Mouse (Mus musculus) small intestine, adult 2 months (tissue): ENCODE results near the gene Ccdc34. TPM values are rescaled to one million over a fixed set of nuclear protein-coding genes. Genes with fewer than 3 reads are reported as not detected.

ENCODE experiments used
- H3K27ac ChIP-seq: fragments of 200-500 bp; 2 replicates; pipeline ENCODE4 v1.5.1; 2012; ENCODE audit warnings: low read depth, low read length, control low read depth, inconsistent platforms; ENCODE audit not compliant: insufficient read depth
- H3K27me3 ChIP-seq: fragments of 200-500 bp; 2 replicates; pipeline ENCODE4 v1.6.1; 2012; ENCODE audit warnings: mild to moderate bottlenecking, moderate library complexity, low read length, inconsistent platforms; ENCODE audit not compliant: control insufficient read depth, insufficient read depth
- H3K36me3 ChIP-seq: fragments of 200-500 bp; 2 replicates; pipeline ENCODE4 v1.6.1; 2012; ENCODE audit warnings: mild to moderate bottlenecking, low read length, control low read depth, inconsistent platforms; ENCODE audit not compliant: control insufficient read depth, insufficient read depth
- H3K4me1 ChIP-seq: fragments of 200-500 bp; 2 replicates; pipeline ENCODE4 v1.6.1; 2012; ENCODE audit warnings: low read length, inconsistent platforms, mixed read lengths; ENCODE audit not compliant: control insufficient read depth, insufficient read depth, insufficient read length
- H3K4me3 ChIP-seq: fragments of 200-500 bp; 2 replicates; pipeline ENCODE4 v1.5.1; 2012; ENCODE audit warnings: low read depth, mild to moderate bottlenecking, control low read depth, inconsistent platforms, low read length, moderate library complexity
- CTCF ChIP-seq: fragments of 200-500 bp; IDR thresholded peaks from 2 replicates; pipeline ENCODE4 v1.5.1; 2012; ENCODE audit warnings: low read depth, mild to moderate bottlenecking, control low read depth, inconsistent platforms, low read length, moderate library complexity, mixed read lengths; ENCODE audit not compliant: insufficient replicate concordance, insufficient read length; ENCODE audit errors: extremely low read depth
- POLR2A ChIP-seq: fragments of 200-500 bp; IDR thresholded peaks from 2 replicates; pipeline ENCODE4 v1.6.1; 2012; ENCODE audit warnings: low read depth, mild to moderate bottlenecking, control low read depth, inconsistent platforms, low read length, moderate library complexity
- whole genome bisulfite sequencing: fragments of 180-500 bp; shearing (Covaris S2); methylation state at CpG from one replicate; pipeline ENCODE4 v1.1.7; 2018; 5-methylcytosine and 5-hydroxymethylcytosine counted together
- polyA plus RNA-seq: library from polyadenylated mRNA; depleted of rRNA; stranded (reverse); fragments of >200 nt; gene quantifications from 2 replicates; pipeline ENCODE4 v1.2.3, GENCODE M21; 2012

Gene Ccdc34
- polyA plus RNA-seq, 1 experiment: 10.2 TPM

- Histone ChIP-seq H3K36me3 (peaks cover 13% of the 10 kb centered on the region), H3K27ac (no peak overlapping the region), H3K27me3 (no peaks in the 10 kb centered on the region), H3K4me1 (no peaks in the 10 kb centered on the region; the same call in 1 of the 2 replicates), H3K4me3 (peak overlapping the region; percentile 95; the same call in 1 of the 2 replicates)
- WGBS: 27% methylated on average over 7 of the region's 7 CpGs
- no peak for TF ChIP-seq CTCF
- TF ChIP-seq POLR2A: no peak
Measured at GRCm38 (mm10) chr2:110017087-110017486, 530 bp upstream of the Ccdc34 start.

GRCm38 (mm10) chr2:110019656-110020055 is 2.0 kb downstream of the Ccdc34 start:
- no peak overlapping the region for H3K4me3 ChIP-seq

DNA sequence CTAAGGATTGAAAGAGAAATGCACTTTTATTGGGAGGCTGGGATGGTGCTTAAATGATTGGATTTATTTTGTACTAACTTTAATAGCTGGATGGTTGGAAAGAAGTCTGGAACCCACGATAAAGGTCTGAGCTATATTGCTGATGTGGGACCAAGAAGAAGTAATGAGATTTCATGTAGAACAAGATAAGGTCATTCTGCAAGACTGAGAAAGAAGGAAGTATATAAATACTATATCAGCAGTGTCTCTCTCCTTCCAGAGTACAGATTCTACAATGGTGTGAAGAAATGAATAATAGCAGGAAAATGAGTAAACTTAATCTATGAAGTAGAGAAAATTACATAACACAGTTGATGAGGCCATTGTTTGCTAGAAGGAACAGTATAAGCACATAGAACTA is 2.8 kb downstream of the Ccdc34 start:
- 43% methylated on average over 1 of the region's 1 CpGs for whole genome bisulfite sequencing
- Histone ChIP-seq H3K4me3 (no peak overlapping the region), H3K4me1 (no peaks in the 10 kb centered on the region; the same call in 1 of the 2 replicates), H3K27ac (no peak overlapping the region), H3K27me3 (no peaks in the 10 kb centered on the region), H3K36me3 (peaks cover 5% of the 10 kb centered on the region)
- no peak for TF ChIP-seq CTCF
- TF ChIP-seq POLR2A: no peak

More at GRCm38 (mm10) chr2:110019656-110020055, 2.0 kb downstream of the Ccdc34 start:
- 62% methylated on average over 4 of the region's 4 CpGs for WGBS
- no peak for TF ChIP-seq POLR2A
- TF ChIP-seq CTCF: no peak
- Histone ChIP-seq H3K4me1 (no peaks in the 10 kb centered on the region; the same call in 1 of the 2 replicates), H3K27ac (no peak overlapping the region), H3K27me3 (no peaks in the 10 kb centered on the region), H3K36me3 (peaks cover 5% of the 10 kb centered on the region)

DNA sequence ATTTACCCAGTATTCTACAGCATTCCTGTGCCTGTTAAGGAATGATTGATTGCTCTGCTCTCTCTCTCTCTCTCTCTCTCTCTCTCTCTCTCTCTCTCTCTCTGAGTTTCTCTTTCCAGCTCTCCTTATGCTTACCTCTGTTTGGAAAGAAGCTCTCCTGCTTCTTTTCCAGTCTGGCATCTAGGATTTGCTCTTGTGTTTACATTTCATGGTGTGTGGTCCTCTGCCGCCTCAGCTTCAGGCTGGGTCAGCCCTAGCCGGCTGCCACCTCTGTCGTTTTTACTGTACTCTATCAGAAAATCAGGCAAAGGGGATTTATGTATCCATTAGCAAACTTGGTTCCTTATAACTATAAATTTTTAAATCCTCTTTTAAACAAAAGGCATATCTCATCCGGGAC is 18.6 kb downstream of the Ccdc34 start:
- Histone ChIP-seq H3K4me1 (no peaks in the 10 kb centered on the region), H3K36me3 (peaks cover 13% of the 10 kb centered on the region), H3K4me3 (no peak overlapping the region), H3K27ac (no peak overlapping the region), H3K27me3 (no peaks in the 10 kb centered on the region)
- TF ChIP-seq POLR2A (no peak), CTCF (no peak)
- 61% methylated on average over 4 of the region's 4 CpGs for WGBS

GRCm38 (mm10) chr2:110036665-110037064 is 19.0 kb downstream of the Ccdc34 start:
- WGBS: 80% methylated on average over 4 of the region's 4 CpGs
- TF ChIP-seq CTCF (no peak), POLR2A (no peak)
- Histone ChIP-seq H3K27me3 (no peaks in the 10 kb centered on the region), H3K4me3 (no peak overlapping the region), H3K4me1 (no peaks in the 10 kb centered on the region), H3K36me3 (peaks cover 13% of the 10 kb centered on the region), H3K27ac (no peak overlapping the region)

DNA sequence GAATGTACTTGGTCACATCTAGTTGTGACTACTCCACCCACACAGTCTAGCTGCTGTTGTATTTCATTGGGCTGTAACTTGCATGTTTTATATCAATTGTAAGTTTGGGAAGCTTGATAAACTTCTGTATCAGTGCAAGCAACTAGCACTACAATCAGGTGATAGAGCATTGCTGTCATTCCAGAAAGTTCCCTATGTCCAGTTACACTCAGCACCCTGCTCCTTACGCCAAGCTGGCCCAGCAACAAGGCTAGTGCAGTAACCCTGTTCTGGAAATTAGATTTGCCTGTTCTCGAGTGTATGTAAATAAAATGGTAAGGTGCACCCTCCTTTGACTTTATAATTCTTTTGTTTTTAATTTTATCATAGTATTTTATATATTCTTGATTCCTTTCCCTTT is 19.6 kb downstream of the Ccdc34 start:
- TF ChIP-seq CTCF: no peak
- no peak for TF ChIP-seq POLR2A
- WGBS: 71% methylated on average over 2 of the region's 2 CpGs
- Histone ChIP-seq H3K4me1 (no peaks in the 10 kb centered on the region), H3K27me3 (no peaks in the 10 kb centered on the region), H3K4me3 (no peak overlapping the region), H3K27ac (no peak overlapping the region), H3K36me3 (peaks cover 13% of the 10 kb centered on the region)

DNA sequence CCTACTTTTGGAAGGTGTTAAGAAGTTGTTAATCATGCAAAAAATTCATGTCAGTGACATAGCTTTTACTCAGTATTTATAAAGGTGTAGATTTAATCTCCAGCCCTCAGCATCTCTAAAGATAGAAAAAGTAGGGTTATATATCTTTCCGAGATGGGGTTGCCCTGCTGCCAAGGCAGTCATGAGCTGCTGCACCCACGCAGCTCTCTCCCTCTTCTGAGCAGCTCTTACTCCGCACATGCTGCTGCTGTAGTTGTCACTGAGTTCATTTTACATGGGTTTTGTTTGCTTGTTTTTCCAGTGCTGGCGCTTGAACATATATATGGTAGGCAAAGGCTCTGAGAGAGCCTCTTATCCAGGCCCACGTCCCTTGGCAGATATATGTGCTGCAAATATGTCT is 20.7 kb downstream of the Ccdc34 start:
- Histone ChIP-seq H3K27me3 (no peaks in the 10 kb centered on the region), H3K4me3 (no peak overlapping the region), H3K4me1 (no peaks in the 10 kb centered on the region), H3K27ac (no peak overlapping the region), H3K36me3 (peaks cover 8% of the 10 kb centered on the region)
- 92% methylated on average over 5 of the region's 5 CpGs for WGBS
- TF ChIP-seq CTCF: no peak
- no peak for TF ChIP-seq POLR2A

DNA sequence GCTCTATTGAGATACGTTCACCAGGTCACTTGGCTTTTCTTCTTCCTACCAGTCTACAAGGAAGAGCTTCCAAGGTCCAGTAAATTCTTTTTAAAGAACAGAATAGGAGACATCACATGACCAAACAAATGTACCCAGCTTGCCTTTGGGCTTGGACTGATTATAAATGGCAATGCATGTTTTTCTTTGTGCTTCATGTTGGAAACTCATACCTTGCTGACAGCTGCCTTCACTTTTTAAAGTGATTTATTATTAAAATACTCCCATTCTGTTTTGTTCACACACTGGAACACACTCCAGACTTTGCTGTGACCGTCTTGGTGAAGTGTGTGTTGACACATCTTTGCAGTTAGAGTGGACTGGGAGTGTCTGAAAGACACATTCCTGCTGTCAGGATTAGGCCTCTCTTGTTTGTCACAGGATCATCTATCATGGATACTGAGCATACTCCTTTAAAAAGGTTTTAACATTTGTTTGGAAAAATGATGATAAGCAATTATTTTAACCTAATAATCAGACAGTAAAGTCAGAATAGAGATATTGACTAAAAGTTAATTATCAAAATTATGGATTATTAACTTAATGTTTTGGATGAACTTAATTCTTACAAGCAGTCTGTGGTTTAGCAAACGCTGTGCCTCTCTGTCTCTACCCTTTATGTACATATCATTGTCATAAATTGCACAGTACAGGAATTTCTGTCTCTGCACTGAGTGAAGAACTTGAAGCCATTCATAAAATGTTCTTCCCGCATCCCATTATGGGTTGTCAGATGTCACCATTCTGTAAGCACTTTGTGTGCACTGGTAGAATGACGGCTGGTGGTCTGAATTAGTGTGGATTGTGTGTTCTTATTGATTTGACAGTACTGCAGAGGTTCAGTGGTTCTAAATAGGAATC is 25.5 kb downstream of the Ccdc34 start:
- Histone ChIP-seq H3K27ac (no peak overlapping the region), H3K4me1 (no peaks in the 10 kb centered on the region), H3K4me3 (no peak overlapping the region), H3K36me3 (peaks cover 4% of the 10 kb centered on the region), H3K27me3 (no peaks in the 10 kb centered on the region)
- TF ChIP-seq CTCF (no peak), POLR2A (no peak)
- 87% methylated on average over 5 of the region's 5 CpGs for WGBS
